Mouse (Mus musculus) CH12.LX (cell line): ENCODE results near the gene Msmp.

Experiments used
- CTCF ChIP-seq, 2 experiments: IDR thresholded peaks in 1 of 2; conservative IDR thresholded peaks in 1 of 2; 2 replicates each; pipeline ENCODE4 v1.5.1; 2011 to 2012; ENCODE audit warnings: low read depth in 2 of 2, low read length in 2 of 2, improper control_type of control experiment in 1 of 2, inconsistent platforms in 1 of 2, mild to moderate bottlenecking in 1 of 2, moderate library complexity in 1 of 2
- ELF1 ChIP-seq: IDR thresholded peaks from 2 replicates; pipeline ENCODE4 v1.6.1; 2014; ENCODE audit warnings: low read depth, mild to moderate bottlenecking, inconsistent platforms, low read length, improper control_type of control experiment
- EP300 ChIP-seq: IDR thresholded peaks from 2 replicates; pipeline ENCODE4 v1.6.1; 2011; ENCODE audit warnings: low read length, improper control_type of control experiment
- ETS1 ChIP-seq: conservative IDR thresholded peaks from 2 replicates; pipeline ENCODE4 v1.6.1; 2012; ENCODE audit warnings: low read depth, mild to moderate bottlenecking, inconsistent platforms, low read length, improper control_type of control experiment, moderate library complexity
- GABPA ChIP-seq: IDR thresholded peaks from 2 replicates; pipeline ENCODE4 v1.6.1; 2012; ENCODE audit warnings: low read depth, low read length, improper control_type of control experiment, inconsistent platforms; ENCODE audit not compliant: insufficient replicate concordance
- MAZ ChIP-seq: IDR thresholded peaks from 2 replicates; pipeline ENCODE4 v1.6.1; 2012; ENCODE audit warnings: low read depth, mild to moderate bottlenecking, inconsistent platforms, low read length, improper control_type of control experiment, moderate library complexity
- NELFE ChIP-seq: IDR thresholded peaks from 2 replicates; pipeline ENCODE4 v1.6.1; 2011; ENCODE audit warnings: low read depth, low read length, improper control_type of control experiment
- POLR2A ChIP-seq: IDR thresholded peaks from 2 replicates; pipeline ENCODE4 v1.6.1; 2011; ENCODE audit warnings: low read depth, mild to moderate bottlenecking, improper control_type of control experiment, low read length
- POLR2AphosphoS2 ChIP-seq: IDR thresholded peaks from 2 replicates; pipeline ENCODE4 v1.6.1; 2011; ENCODE audit warnings: low read depth, low read length, improper control_type of control experiment
- TBP ChIP-seq: conservative IDR thresholded peaks from 2 replicates; pipeline ENCODE4 v1.6.1; 2011; ENCODE audit warnings: low read depth, low read length, improper control_type of control experiment

GRCm38 (mm10) chr4:43593453-43593852 is 9.2 kb upstream of the Msmp start:
- TF ChIP-seq POLR2A = no peak
- TF ChIP-seq TBP = no peak
- TF ChIP-seq NELFE = no peak
- TF ChIP-seq ETS1 = no peak
- TF ChIP-seq MAZ = no peak
- TF ChIP-seq GABPA = no peak
- TF ChIP-seq CTCF (conservative IDR thresholded peaks at IDR 0.05 in 1 of 2, IDR thresholded peaks at IDR 0.05 in 1 of 2; ENCODE audit: low read depth in 2 of 2, low read length in 2 of 2) = no peak
- TF ChIP-seq POLR2AphosphoS2 = no peak
- no peak for TF ChIP-seq EP300
- no peak for TF ChIP-seq ELF1
